ENCODE assay signal across 10 mouse cellular contexts in genomic region chr5:113448023-113448734, GRCm38 (mm10). TPM values are rescaled to one million over a fixed set of nuclear protein-coding genes. Genes with fewer than 3 reads are reported as not detected.
DNase-seq lines count a peak whose midpoint lies in the region; ATAC-seq and TF ChIP-seq lines count a peak whose summit lies in the region.
"Had no signal": no experiment of that assay in that cellular context is flagged by ENCODE, and none has a peak within 500 bp of the region (broad histone marks: within the 10 kb centered on the region; RNA-seq: fewer than 3 reads in every experiment).

No protein-coding gene starts in this region.

- H3K4me1 ChIP-seq in kidney, embryonic 16.5 days (ENCODE audit: insufficient read depth, low read length) = peaks cover 19% of the 10 kb centered on the region
- H3K4me1 ChIP-seq in embryonic facial prominence, embryonic 13.5 days = peaks cover 16% of the 10 kb centered on the region
- peaks cover 11% of the 10 kb centered on the region; the same call in 1 of the 2 replicates for H3K4me1 ChIP-seq in limb, embryonic 14.5 days (ENCODE audit: control insufficient read depth, insufficient read depth, low read length)
- H3K4me1 ChIP-seq in neural tube, embryonic 15.5 days = peaks cover 24% of the 10 kb centered on the region

- no peak for TF ChIP-seq POLR2A in limb, embryonic 14.5 days (IDR thresholded peaks at IDR 0.05; ENCODE audit: borderline replicate concordance, extremely low read depth, insufficient read depth, insufficient read length)

- no peak overlapping the region for H3K4me2 ChIP-seq in kidney, embryonic 16.5 days (replicated peaks; ENCODE audit: low read depth, low read length)
- no peak overlapping the region for H3K4me2 ChIP-seq in embryonic facial prominence, embryonic 13.5 days
- H3K4me2 ChIP-seq in limb, embryonic 14.5 days (replicated peaks; ENCODE audit: low read depth, low read length, severe bottlenecking) = no peak overlapping the region
- no peak overlapping the region; the same call in 1 of the 2 replicates for H3K4me2 ChIP-seq in neural tube, embryonic 15.5 days
- H3K4me2 ChIP-seq: intestine, embryonic 15.5 days had no signal

- no peaks in the 10 kb centered on the region for H3K36me3 ChIP-seq in kidney, embryonic 16.5 days (ENCODE audit: insufficient read depth, low read length)
- no peaks in the 10 kb centered on the region for H3K36me3 ChIP-seq in embryonic facial prominence, embryonic 13.5 days
- H3K36me3 ChIP-seq in limb, embryonic 14.5 days (ENCODE audit: control insufficient read depth, insufficient read depth, low read length) = no peaks in the 10 kb centered on the region
- no peaks in the 10 kb centered on the region for H3K36me3 ChIP-seq in neural tube, embryonic 15.5 days
- H3K36me3 ChIP-seq: intestine, embryonic 15.5 days had no signal

- peak; percentile 35; the same call in 1 of the 2 replicates for ATAC-seq in kidney, embryonic 16.5 days (ENCODE audit: low FRiP score, low TSS enrichment)
- peak; percentile 65 for ATAC-seq in embryonic facial prominence, embryonic 13.5 days (ENCODE audit: insufficient number of reproducible peaks, insufficient read depth, low FRiP score, low TSS enrichment, low read depth)
- ATAC-seq in limb, embryonic 14.5 days (ENCODE audit: low FRiP score, low read depth) = peak; percentile 85
- ATAC-seq in neural tube, embryonic 15.5 days (ENCODE audit: low FRiP score) = peak; percentile 78
- ATAC-seq: intestine, embryonic 15.5 days had no signal

- no peak overlapping the region for H3K4me3 ChIP-seq in kidney, embryonic 16.5 days (ENCODE audit: low read length)
- no peak overlapping the region for H3K4me3 ChIP-seq in embryonic facial prominence, embryonic 13.5 days
- H3K4me3 ChIP-seq in limb, embryonic 14.5 days (replicated peaks; ENCODE audit: low read length) = no peak overlapping the region
- H3K4me3 ChIP-seq in neural tube, embryonic 15.5 days (replicated peaks) = no peak overlapping the region
- H3K4me3 ChIP-seq: intestine, embryonic 15.5 days had no signal

- peaks cover 10% of the 10 kb centered on the region; the same call in 1 of the 2 replicates for H3K9me3 ChIP-seq in kidney, embryonic 16.5 days (ENCODE audit: low read length)
- no peaks in the 10 kb centered on the region for H3K9me3 ChIP-seq in embryonic facial prominence, embryonic 13.5 days
- 0 out of 2 replicates have a peak, but pooled peaks cover 3% of the 10 kb centered on the region for H3K9me3 ChIP-seq in limb, embryonic 14.5 days (ENCODE audit: control insufficient read depth, low read length)
- H3K9me3 ChIP-seq in neural tube, embryonic 15.5 days (replicated peaks) = no peaks in the 10 kb centered on the region
- H3K9me3 ChIP-seq: intestine, embryonic 15.5 days had no signal

- WGBS in kidney, embryonic 16.5 days = 21% methylated on average over 9 of the region's 9 CpGs
- 40% methylated on average over 9 of the region's 9 CpGs for WGBS in embryonic facial prominence, embryonic 13.5 days
- 8% methylated on average over 9 of the region's 9 CpGs for WGBS in limb, embryonic 14.5 days
- 6% methylated on average over 9 of the region's 9 CpGs for WGBS in neural tube, embryonic 15.5 days

- no peak overlapping the region for H3K27ac ChIP-seq in kidney, embryonic 16.5 days (ENCODE audit: low read length)
- no peak overlapping the region for H3K27ac ChIP-seq in embryonic facial prominence, embryonic 13.5 days
- H3K27ac ChIP-seq in limb, embryonic 14.5 days (replicated peaks; ENCODE audit: low read depth, low read length) = no peak overlapping the region
- peak overlapping the region; percentile 63 for H3K27ac ChIP-seq in neural tube, embryonic 15.5 days (replicated peaks)
- H3K27ac ChIP-seq: intestine, embryonic 15.5 days had no signal

- no peaks in the 10 kb centered on the region for H3K27me3 ChIP-seq in kidney, embryonic 16.5 days (ENCODE audit: insufficient read depth, low read length)
- no peaks in the 10 kb centered on the region for H3K27me3 ChIP-seq in embryonic facial prominence, embryonic 13.5 days
- no peaks in the 10 kb centered on the region; the same call in 1 of the 2 replicates for H3K27me3 ChIP-seq in limb, embryonic 14.5 days (ENCODE audit: control insufficient read depth, insufficient read depth, low read length)
- H3K27me3 ChIP-seq in neural tube, embryonic 15.5 days (replicated peaks) = no peaks in the 10 kb centered on the region
- H3K27me3 ChIP-seq: intestine, embryonic 15.5 days had no signal

- no peak for DNase-seq in kidney, adult 18-20 months
- peak; percentile 87 for DNase-seq in limb, embryonic 14.5 days (ENCODE audit: low spot score)
- no peak for DNase-seq in liver
- no peak for DNase-seq in urinary bladder, postnatal 4 days (ENCODE audit: low spot score in 2 of 2)
- no peak for DNase-seq in lung, postnatal 36 days
- DNase-seq: heart, adult 18-20 months had no signal

- H3K9ac ChIP-seq in kidney, embryonic 16.5 days (replicated peaks; ENCODE audit: low read length) = no peak overlapping the region
- H3K9ac ChIP-seq in embryonic facial prominence, embryonic 13.5 days = no peak overlapping the region
- H3K9ac ChIP-seq in limb, embryonic 14.5 days (ENCODE audit: low read depth, low read length, severe bottlenecking) = no peak overlapping the region
- H3K9ac ChIP-seq in neural tube, embryonic 15.5 days (replicated peaks) = no peak overlapping the region
- H3K9ac ChIP-seq: intestine, embryonic 15.5 days had no signal

RNA-seq across cellular contexts. Expression of gene Wscd2, which starts 42.0 kb away (rescaled TPM):
- 3.0 and 3.2 TPM in 2 replicates for polyA plus RNA-seq in kidney, embryonic 16.5 days (2015; fragmentation: Nextera tagmentation; extraction: Ambion mirVana)
- 12.5 and 14.6 TPM in 2 replicates for polyA plus RNA-seq in embryonic facial prominence, embryonic 13.5 days (2015; fragmentation: Nextera tagmentation; extraction: Ambion mirVana)
- 12.5 and 15.4 TPM in 2 replicates for polyA plus RNA-seq in limb, embryonic 14.5 days (2012; rRNA removed)
- polyA plus RNA-seq in limb, embryonic 14.5 days (2014; fragmentation: Nextera tagmentation; extraction: Ambion mirVana) = 8.4 and 8.9 TPM in 2 replicates
- polyA plus RNA-seq in neural tube, embryonic 15.5 days (2015; fragmentation: Nextera tagmentation; extraction: Ambion mirVana) = 18.2 and 22.6 TPM in 2 replicates

Comparison
In these comparisons a context has a peak if more than half of its experiments do, and no peak if none do; other contexts are left out.
1. ATAC-seq: peak in every context shown above with its lines; median percentile 85 in limb, embryonic 14.5 days; 78 in neural tube, embryonic 15.5 days; 65 in embryonic facial prominence, embryonic 13.5 days; 35 in kidney, embryonic 16.5 days.